Mouse (Mus musculus) lung, embryonic 16.5 days (tissue): Measurements from ENCODE around the gene Tap2. TPM values are rescaled to one million over a fixed set of nuclear protein-coding genes. Genes with fewer than 3 reads are reported as not detected.

Experiments used
- ATAC-seq: fragments of 200-750 bp; cut with Nextera tagmentation; 2 replicates; pipeline ENCODE4 v1.8.0; 2017; ENCODE audit warnings: low read depth, mild to moderate bottlenecking, moderate library complexity
- H3K27ac ChIP-seq: fragments of 300-500 bp; sonication (generic); 2 replicates; pipeline ENCODE4 v1.5.1; 2014; ENCODE audit warnings: mild to moderate bottlenecking, control low read depth, low read length
- H3K27me3 ChIP-seq: fragments of 300-500 bp; sonication (generic); 2 replicates; pipeline ENCODE4 v1.6.1; 2014; ENCODE audit warnings: low read depth, low read length, mixed read lengths; ENCODE audit not compliant: control insufficient read depth, insufficient read depth
- H3K36me3 ChIP-seq: fragments of 300-500 bp; sonication (generic); 2 replicates; pipeline ENCODE4 v1.6.1; 2014; ENCODE audit warnings: low read length; ENCODE audit not compliant: control insufficient read depth, insufficient read depth
- H3K4me1 ChIP-seq: fragments of 300-500 bp; sonication (generic); replicated peaks from 2 replicates; pipeline ENCODE4 v1.6.1; 2014; ENCODE audit warnings: low read length, mixed read lengths; ENCODE audit not compliant: control insufficient read depth, insufficient read depth
- H3K4me2 ChIP-seq: fragments of 300-500 bp; sonication (generic); 2 replicates; pipeline ENCODE4 v1.6.1; 2014; ENCODE audit warnings: low read depth, low read length, control low read depth
- H3K4me3 ChIP-seq: fragments of 300-500 bp; sonication (generic); 2 replicates; pipeline ENCODE4 v1.5.1; 2014; ENCODE audit warnings: mild to moderate bottlenecking, low read length, control low read depth
- H3K9ac ChIP-seq: fragments of 300-500 bp; sonication (generic); 2 replicates; pipeline ENCODE4 v1.6.1; 2014; ENCODE audit warnings: low read length, control low read depth
- H3K9me3 ChIP-seq: fragments of 300-500 bp; sonication (generic); 2 replicates; pipeline ENCODE4 v1.6.1; 2016; ENCODE audit warnings: low read length; ENCODE audit not compliant: control insufficient read depth
- WGBS: fragments of 180-500 bp; shearing (Covaris S2); extraction: QIAGEN DNeasy Blood & Tissue Kit; methylation state at CpG from one replicate; pipeline ENCODE4 v1.1.7; 2014; 5-methylcytosine and 5-hydroxymethylcytosine counted together
- polyA plus RNA-seq: library from polyadenylated mRNA; unstranded; fragments of >200 nt; fragmentation: Nextera tagmentation; extraction: Ambion mirVana; gene quantifications from 2 replicates; pipeline ENCODE4 v1.2.1, GENCODE M21; 2015

Tap2 gene
- polyA plus RNA-seq, 1 experiment from 2014 or later, result 12.2 TPM

DNA sequence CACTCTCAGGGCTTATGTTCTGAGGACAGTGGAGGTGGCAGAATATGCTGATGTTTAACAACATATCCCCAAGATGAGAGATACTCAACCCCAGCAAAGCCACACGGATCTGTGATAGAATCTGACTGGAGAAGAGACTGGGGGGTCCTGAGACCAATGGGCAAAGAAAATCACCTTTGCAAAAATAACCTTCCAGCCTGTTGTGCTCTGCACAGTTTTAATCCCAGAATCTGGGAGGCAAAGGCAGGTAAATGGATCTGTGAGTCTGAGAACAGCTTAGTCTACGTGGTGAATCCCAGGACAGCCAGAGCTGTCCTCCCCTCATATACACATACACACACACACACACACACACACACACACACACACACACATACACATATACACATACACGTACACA lies 46.0 kb downstream of the Tap2 start:
- Histone ChIP-seq H3K4me1 (no peaks in the 10 kb centered on the region), H3K9ac (no peak overlapping the region), H3K4me3 (no peak overlapping the region), H3K36me3 (no peaks in the 10 kb centered on the region), H3K9me3 (no peaks in the 10 kb centered on the region), H3K27me3 (no peaks in the 10 kb centered on the region), H3K27ac (no peak overlapping the region), H3K4me2 (no peak overlapping the region)
- 40% methylated on average over 3 of the region's 3 CpGs for WGBS
- no peak for ATAC-seq

DNA sequence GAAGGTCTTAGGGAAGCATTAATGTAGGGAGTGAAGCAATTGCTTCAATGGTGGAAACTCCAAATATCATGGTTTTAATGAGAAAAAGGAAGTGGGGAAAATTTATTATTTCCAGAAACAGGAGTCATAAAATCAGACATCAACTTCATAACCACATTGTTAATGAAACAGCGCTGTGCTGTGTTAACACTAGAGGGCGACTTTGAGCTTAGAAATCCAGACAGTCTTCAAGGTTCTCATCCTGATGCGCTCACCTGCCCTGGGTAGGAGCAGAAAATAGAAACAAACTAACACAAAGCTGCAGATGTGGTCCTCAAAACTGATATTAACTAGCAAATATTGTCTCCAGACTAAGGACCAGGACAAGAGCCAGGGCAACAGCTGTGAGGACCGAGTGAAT lies 46.6 kb downstream of the Tap2 start:
- 15% methylated on average over 4 of the region's 4 CpGs for WGBS
- Histone ChIP-seq H3K9ac (no peak overlapping the region), H3K36me3 (no peaks in the 10 kb centered on the region), H3K4me2 (no peak overlapping the region), H3K4me3 (no peak overlapping the region), H3K4me1 (no peaks in the 10 kb centered on the region), H3K27me3 (no peaks in the 10 kb centered on the region), H3K9me3 (no peaks in the 10 kb centered on the region), H3K27ac (no peak overlapping the region)
- no peak for ATAC-seq

DNA sequence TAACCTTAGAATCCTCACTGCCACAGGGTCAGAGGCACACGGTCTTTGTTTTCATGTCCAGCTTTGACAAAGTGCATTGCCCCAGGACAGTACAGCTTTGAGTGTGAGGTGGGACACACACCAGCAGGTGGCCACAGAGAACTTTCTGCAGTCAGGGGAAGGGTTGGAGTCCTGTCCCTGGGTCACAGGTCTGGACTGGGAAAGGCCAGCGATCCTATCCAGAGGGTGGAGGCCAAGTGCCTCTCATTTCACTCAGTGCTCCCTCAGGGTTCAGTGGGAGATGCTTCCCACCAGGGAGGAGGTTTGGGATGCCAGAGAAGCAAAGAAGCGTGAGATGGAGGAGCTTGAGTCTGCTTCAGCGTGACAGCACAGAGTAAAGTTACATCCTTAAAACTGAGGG lies 48.3 kb downstream of the Tap2 start:
- Histone ChIP-seq H3K4me1 (no peaks in the 10 kb centered on the region), H3K4me3 (no peak overlapping the region), H3K36me3 (no peaks in the 10 kb centered on the region), H3K9me3 (no peaks in the 10 kb centered on the region), H3K9ac (no peak overlapping the region), H3K27me3 (no peaks in the 10 kb centered on the region), H3K4me2 (no peak overlapping the region), H3K27ac (no peak overlapping the region)
- WGBS, result 39% methylated on average over 4 of the region's 4 CpGs
- ATAC-seq, result no peak

DNA sequence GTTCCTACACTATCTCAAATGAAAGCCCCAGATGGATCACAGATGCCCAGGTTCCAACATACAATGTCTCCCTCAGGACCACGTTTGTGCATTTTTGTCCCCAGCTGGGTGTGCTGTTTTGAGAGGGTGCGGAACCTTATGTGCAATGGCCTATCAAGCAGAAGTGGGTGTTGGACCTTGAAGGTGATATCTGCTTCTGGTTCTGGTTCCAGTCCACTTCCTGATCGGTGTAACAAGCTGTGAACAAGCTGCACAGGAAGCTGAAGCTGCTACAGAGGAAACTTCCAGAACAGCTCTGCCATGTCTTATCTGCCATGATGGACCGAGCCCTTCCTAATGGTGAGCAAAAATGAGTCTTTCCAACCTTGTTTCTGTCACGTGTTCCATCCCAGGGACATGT lies 53.2 kb downstream of the Tap2 start:
- 78% methylated on average over 5 of the region's 5 CpGs for WGBS
- ATAC-seq, result no peak
- H3K4me2 ChIP-seq, result no peak overlapping the region
- peaks cover 6% of the 10 kb centered on the region for H3K27me3 ChIP-seq
- no peaks in the 10 kb centered on the region for H3K9me3 ChIP-seq
- no peak overlapping the region for H3K27ac ChIP-seq
- H3K4me3 ChIP-seq, result no peak overlapping the region
- no peaks in the 10 kb centered on the region for H3K4me1 ChIP-seq
- H3K36me3 ChIP-seq, result no peaks in the 10 kb centered on the region
- no peak overlapping the region for H3K9ac ChIP-seq

DNA sequence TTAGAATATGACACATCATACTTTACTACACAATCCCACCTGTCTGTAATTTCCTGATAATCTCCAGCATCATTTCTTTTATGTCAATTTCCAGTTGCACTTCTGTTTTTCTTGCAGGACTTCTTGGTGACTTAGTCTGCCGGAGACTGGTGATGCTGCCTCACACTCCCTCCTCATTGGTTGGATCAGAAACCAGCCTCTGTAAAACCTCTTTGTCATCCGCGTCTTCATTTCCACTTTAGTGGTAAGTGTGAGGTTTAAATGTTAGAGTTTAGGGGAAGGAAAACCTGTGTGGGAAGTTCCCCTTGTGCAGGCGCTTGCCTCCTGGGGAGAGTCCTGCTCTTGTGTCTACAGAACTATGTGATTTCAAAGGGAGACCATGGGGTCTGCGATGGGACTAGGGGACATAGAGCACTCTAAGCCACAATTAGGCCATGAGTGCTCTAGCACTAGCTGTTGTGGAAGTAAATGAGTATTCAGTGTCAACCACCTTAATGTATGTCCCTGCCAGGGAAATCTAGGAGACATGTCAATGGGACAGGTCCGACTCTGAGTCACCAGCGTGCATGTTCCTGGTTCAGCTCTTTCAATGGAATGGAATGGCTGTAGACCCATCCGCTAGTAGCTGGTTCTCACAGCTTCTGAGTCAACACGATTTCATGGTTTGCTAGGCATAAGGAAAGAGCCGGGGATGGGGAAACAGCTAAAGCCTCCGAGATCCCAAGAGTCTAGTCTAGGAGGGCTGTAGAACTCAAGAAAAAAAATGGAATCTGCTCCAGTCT lies 54.5 kb downstream of the Tap2 start, which contains the start of gene H2-Ab1:
H2-Ab1 (plus strand) TSS at position 96 of the 782 bp plus-strand sequence.
- Histone ChIP-seq H3K4me3 (no peak within 1 kb of the TSS), H3K4me1 (no peaks in the 10 kb centered on the region), H3K4me2 (no peak within 1 kb of the TSS), H3K27ac (no peak within 1 kb of the TSS), H3K36me3 (no peaks in the 10 kb centered on the region), H3K9me3 (no peaks in the 10 kb centered on the region), H3K27me3 (peaks cover 16% of the 10 kb centered on the region), H3K9ac (no peak within 1 kb of the TSS)
- ATAC-seq, result no peak
- WGBS, result 67% methylated on average over 11 of the region's 11 CpGs

DNA sequence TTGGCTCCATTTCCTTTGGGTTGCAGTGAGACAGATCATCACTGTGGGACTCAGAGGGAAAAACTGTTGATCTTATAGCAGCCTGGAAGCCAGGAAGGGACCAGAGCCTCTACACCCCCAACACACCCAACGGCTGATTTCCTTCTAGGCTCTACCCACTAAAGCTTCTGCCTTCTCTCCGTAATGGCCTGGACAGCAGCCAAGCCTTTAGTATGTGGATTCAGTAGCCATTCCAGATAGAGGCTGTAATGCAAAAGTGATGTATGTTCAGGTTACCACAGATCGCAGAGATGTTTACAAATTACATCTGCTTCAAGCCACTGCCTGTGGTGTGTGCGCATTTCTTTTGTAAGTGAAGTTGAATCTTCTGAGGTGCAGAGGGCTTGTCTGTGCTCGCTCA lies 57.2 kb downstream of the Tap2 start:
- WGBS, result 31% methylated on average over 5 of the region's 5 CpGs
- no peak for ATAC-seq
- no peak overlapping the region for H3K4me2 ChIP-seq
- no peaks in the 10 kb centered on the region for H3K36me3 ChIP-seq
- no peaks in the 10 kb centered on the region for H3K9me3 ChIP-seq
- H3K4me3 ChIP-seq, result no peak overlapping the region
- H3K9ac ChIP-seq, result no peak overlapping the region
- no peak overlapping the region for H3K27ac ChIP-seq
- peaks cover 43% of the 10 kb centered on the region for H3K27me3 ChIP-seq
- H3K4me1 ChIP-seq, result peaks cover 16% of the 10 kb centered on the region

DNA sequence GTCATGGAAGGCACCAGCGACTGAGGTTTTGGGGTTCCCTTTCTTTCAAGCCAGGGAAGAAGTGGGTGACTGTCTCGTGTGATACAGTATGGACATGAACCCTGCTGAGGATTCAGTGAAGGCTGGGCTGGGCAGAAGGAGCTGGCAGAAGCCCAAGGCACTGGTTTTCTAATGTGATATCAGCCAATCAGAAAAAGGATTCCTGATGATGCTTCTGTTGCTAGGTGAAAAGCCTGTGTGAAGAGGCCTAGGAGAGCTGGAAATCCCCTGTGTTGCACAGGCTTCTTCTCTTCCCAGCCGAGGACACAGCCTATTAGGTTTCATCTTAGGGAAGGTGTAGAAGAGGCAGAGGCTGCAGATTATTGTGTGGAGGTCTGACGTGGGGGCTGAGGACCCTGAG lies 58.2 kb downstream of the Tap2 start:
- WGBS, result 24% methylated on average over 4 of the region's 4 CpGs
- no peak overlapping the region for H3K27ac ChIP-seq
- peaks cover 16% of the 10 kb centered on the region for H3K4me1 ChIP-seq
- ATAC-seq, result peak; percentile 53
- H3K36me3 ChIP-seq, result no peaks in the 10 kb centered on the region
- no peaks in the 10 kb centered on the region for H3K9me3 ChIP-seq
- H3K9ac ChIP-seq, result no peak overlapping the region
- H3K4me3 ChIP-seq, result no peak overlapping the region
- H3K27me3 ChIP-seq, result peaks cover 43% of the 10 kb centered on the region
- no peak overlapping the region for H3K4me2 ChIP-seq

DNA sequence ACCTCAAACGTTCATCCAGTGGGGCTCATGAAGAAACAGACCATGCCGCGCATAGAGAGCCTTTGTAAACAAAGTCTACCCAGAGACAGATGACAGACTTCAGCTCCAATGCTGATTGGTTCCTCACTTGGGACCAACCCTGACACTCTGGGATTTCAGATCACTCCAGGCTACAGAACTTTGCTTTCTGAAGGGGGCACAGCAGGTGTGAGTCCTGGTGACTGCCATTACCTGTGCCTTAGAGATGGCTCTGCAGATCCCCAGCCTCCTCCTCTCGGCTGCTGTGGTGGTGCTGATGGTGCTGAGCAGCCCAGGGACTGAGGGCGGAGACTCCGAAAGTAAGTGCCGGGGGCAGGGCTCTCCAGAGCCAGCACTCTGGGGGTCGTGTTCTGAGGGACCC lies 59.7 kb downstream of the Tap2 start:
- peak; percentile 77 for ATAC-seq

DNA sequence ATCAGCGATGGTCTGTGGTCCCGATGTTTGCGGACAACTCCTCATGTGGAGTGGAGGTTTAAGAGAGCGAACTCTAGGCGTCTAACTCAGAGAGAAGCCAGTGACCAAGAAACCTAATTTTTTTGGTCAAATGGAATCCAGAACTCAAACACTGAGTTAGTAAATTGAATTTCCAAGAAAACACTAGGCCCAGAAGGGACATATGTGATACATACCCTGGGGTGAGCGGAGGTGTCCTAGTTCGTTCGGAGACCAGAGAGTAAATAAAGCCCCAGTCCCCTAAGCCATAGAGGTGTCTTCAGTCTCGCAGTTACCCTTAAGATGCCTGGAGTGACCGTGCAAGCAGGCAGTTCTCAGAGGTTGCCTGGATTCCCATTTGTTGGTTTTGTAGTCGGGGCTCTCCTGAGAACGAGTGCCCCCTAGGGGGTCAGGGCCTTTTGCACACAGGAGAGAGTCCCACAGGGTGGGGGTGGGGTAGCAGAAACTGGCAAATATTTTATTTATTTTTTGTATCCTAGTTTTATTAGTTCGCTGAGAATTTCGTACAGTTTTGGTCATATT lies 60.6 kb downstream of the Tap2 start:
- H3K4me1 ChIP-seq, result peaks cover 16% of the 10 kb centered on the region
- peak overlapping the region; percentile 94 for H3K4me2 ChIP-seq
- H3K27ac ChIP-seq, result no peak overlapping the region
- H3K27me3 ChIP-seq, result peaks cover 44% of the 10 kb centered on the region
- no peaks in the 10 kb centered on the region for H3K36me3 ChIP-seq
- 7% methylated on average over 14 of the region's 14 CpGs for WGBS
- ATAC-seq, result no peak
- H3K9me3 ChIP-seq, result no peaks in the 10 kb centered on the region
- H3K9ac ChIP-seq, result no peak overlapping the region
- peak overlapping the region; percentile 54 for H3K4me3 ChIP-seq

More for the DNA sequence above, 59.7 kb downstream of the Tap2 start:
- peak overlapping the region; percentile 53 for H3K4me3 ChIP-seq
- WGBS, result under 1% methylated on average over 8 of the region's 8 CpGs
- peak overlapping the region; percentile 94 for H3K4me2 ChIP-seq
- no peaks in the 10 kb centered on the region for H3K9me3 ChIP-seq
- H3K36me3 ChIP-seq, result no peaks in the 10 kb centered on the region
- peaks cover 16% of the 10 kb centered on the region for H3K4me1 ChIP-seq
- H3K27me3 ChIP-seq, result peaks cover 47% of the 10 kb centered on the region
- peak overlapping the region; percentile 21 for H3K9ac ChIP-seq
- H3K27ac ChIP-seq, result no peak overlapping the region
